Mouse (Mus musculus): Measurements from ENCODE around the gene Tcap.

GRCm38 (mm10) chr11:98414162-98414561 is 30.6 kb downstream of the Tcap start:
- TF ChIP-seq CTCF (IDR thresholded peaks at IDR 0.05; ENCODE audit: borderline replicate concordance, control insufficient read depth, extremely low read depth, insufficient read depth, low read length, poor library complexity) (no peak), POLR2A (IDR thresholded peaks at IDR 0.05; ENCODE audit: control insufficient read depth, extremely low read depth, insufficient read depth, low read length, poor library complexity) (no peak)

All from thymus, adult 2 months (tissue).